Mouse (Mus musculus) forelimb bud, embryonic 11.5 days (tissue): Measurements from ENCODE around the gene Tbc1d9.

Experiments used
- DNase-seq: peaks from one replicate; pipeline ENCODE4 v3.0.0-alpha.2; 2012; ENCODE audit warnings: low read depth, low spot score

Tbc1d9 gene

GRCm38 (mm10) chr8:83178228-83178742, 13.1 kb downstream of the Tbc1d9 start:
- DNase-seq: no peak

DNA sequence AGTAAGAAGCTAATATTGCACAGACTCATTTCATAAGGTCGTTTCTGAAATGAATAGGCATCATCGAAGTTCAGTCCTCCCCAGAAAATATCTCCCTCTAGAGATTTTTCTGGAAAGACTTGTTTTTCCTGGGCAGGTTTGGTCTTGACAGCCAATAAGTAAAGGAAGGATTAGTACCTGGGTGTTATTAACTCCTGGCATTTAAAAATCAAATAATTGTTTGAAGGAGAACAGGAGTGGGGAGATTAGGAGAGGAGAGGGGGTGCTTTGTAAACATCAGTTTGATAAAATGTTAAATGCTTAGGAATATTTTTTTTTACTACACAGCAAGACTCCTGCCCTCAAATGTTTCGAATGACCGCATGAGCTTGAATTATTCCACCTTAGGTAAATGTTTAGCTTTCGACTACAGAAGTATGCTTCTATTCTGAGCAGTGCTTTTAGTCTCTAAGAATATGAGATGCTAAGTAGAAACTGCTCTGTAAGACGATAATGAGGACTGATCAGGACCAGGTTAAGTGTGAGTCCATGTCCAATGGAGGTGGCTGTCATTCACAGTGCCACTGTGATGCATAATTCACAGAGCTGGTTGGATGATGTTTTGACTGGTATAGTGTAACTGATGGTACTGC, 16.8 kb downstream of the Tbc1d9 start:
- no peak for DNase-seq

DNA sequence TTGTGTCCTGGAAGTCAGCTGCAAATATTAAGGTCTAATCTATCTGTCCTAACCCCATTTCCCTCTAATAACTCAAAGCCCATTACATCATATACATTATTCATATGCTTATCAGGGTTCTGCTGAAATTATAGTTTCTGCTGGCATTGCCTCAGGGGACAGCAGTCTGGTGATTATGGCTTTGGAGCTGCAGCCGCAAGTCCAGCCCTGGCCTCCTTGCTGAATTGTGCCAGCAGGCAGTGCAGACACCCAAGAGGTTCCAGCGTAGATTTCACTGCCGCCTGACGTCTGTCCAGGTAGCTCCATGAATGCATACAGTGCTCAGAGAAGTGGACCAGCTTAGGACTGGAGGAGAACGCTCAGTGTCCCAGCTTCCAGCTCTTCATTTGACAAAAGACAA, 17.6 kb downstream of the Tbc1d9 start:
- DNase-seq: no peak

- DNase-seq: no peak
Measured at GRCm38 (mm10) chr8:83186376-83186775, 21.2 kb downstream of the Tbc1d9 start.

DNA sequence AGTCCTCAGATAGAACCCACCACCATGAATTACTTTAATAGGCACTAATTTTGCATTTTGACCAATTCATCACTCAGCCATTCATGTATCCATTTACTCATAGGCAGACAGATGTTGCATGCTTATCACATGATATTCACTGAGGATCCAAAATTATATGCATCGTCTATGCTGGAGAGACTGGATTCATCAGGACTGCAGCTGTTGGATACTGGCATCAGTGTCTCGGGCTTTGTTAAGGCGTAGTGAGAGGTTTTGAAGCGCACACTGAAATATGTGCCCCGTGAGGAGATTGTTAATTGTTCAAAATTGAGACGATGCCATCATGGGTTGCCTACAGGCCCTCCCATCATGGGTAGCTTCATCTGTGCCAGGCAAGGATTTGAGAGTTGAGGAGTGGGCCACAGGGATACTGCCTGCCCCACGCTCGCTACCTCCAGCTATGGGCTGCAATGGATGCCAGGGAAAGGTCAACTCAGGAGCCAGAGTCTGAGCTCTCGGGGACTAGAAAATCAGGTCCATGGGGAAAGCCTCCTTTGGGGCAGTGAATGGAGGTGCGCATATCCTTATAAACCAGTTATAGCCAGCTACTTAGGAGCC, 22.3 kb downstream of the Tbc1d9 start:
- DNase-seq: no peak

- DNase-seq: no peak
Measured at GRCm38 (mm10) chr8:83189538-83190095, 24.5 kb downstream of the Tbc1d9 start.

DNA sequence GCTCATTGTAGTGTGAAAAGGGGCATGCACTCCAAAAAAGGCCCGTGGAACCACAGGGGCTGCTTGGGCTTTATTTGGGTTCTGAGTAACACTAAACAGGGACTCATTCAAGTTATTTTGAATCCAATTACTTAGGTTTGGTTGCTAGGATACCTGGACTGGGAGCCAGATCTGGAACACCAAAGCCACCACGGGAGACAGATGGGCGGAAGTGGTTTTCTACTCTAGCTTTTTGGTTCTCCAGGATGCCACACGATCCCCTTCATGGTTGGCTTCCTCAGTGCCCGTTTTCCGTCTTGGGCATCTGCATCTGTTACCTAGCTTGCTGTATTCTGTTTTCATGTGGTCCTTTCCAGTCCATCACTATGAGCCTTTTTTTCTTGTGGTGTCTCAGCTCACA, 30.9 kb downstream of the Tbc1d9 start:
- no peak for DNase-seq

- no peak for DNase-seq
Measured at GRCm38 (mm10) chr8:83199715-83200114, 34.6 kb downstream of the Tbc1d9 start.

DNA sequence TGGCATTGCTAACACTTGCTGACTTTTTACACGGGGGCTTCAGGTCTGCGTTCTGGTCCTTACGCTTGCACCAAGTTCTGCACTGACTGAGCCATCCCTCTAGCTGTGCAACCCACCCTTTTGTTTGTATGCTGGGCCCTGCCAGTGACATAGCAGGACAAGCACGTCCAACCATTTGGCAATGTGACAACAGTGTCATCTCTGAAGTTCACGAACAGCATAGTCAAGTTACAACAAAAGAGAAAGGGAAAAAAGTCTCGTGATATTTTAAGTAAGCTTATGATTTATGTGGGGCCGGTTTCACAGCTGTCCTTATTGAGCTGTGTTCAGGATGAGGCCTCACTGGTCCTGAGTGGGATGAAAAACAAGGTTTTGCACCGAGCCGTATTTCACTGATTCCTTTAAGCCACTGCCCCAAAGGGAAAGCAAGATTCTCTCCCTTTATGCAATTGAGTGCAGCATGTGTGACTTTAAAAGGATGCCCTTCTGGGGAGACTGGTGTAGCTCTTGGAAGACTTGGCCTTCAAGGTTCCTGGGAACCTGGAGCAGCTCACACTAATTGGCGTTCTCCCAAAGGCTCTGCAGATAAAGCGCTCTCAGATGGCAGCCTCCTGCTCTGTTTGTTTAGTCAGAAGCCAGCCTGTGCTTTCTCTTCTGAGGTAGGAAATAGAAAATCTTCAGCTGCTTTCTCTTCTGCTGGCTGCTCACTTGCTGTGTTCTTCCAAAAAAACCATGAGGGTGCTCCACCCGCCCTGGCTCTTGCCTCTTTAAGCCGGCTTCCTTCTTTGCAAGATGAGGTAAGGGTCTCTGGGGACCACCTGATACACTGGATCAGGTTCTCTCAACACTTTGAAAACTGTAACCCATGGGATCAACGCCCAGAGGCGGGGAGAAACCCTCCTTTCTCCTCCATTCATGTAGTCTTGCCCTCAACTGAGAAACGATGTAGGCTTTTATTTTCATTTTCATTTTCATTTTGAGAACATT, 35.3 kb downstream of the Tbc1d9 start:
- no peak for DNase-seq

GRCm38 (mm10) chr8:83202946-83203345, 37.8 kb downstream of the Tbc1d9 start:
- DNase-seq: no peak

- no peak for DNase-seq
Measured at GRCm38 (mm10) chr8:83205907-83206306, 40.8 kb downstream of the Tbc1d9 start.

DNA sequence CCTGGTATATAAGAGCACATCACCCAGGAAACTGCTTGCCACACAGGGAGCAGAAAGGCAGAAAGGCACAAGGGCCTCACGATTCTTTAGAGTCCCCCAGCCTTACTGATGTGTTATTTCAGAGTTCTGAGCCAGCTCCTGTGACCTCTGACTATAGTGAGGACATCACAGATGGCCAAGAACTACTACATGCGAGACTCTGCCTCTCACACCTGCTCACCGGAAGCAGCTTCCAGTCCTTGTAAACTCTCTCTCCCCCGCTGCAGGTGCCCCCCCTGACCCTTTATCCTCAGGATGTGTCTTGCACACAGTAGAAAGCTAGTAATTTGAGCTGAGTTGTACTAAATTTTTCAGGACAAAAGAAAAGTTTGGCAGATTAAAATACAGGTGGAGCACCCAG, 44.4 kb downstream of the Tbc1d9 start:
- DNase-seq: no peak

GRCm38 (mm10) chr8:83210676-83211075, 45.5 kb downstream of the Tbc1d9 start:
- DNase-seq: no peak

DNA sequence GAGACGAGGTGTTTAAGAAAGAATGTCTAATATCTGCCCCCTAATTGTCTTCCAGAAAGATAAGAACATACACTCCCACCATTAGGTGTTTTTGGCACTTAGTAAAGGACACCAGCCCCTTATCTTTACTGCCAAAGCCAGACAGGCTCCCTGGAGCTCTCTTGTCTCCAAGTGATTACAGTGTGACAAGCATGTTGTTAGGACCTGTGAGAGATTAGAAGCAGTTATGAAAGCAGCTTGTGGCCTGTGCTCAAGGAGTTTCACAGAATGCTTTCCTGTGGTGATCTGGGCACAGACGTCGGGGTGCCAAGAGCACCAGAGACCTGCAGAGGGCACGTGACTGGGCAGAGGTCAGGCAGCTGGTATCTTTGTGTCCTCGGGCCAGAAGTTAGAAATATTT, 49.9 kb downstream of the Tbc1d9 start:
- no peak for DNase-seq

- no peak for DNase-seq
Measured at GRCm38 (mm10) chr8:83216520-83216919, 51.4 kb downstream of the Tbc1d9 start.

DNA sequence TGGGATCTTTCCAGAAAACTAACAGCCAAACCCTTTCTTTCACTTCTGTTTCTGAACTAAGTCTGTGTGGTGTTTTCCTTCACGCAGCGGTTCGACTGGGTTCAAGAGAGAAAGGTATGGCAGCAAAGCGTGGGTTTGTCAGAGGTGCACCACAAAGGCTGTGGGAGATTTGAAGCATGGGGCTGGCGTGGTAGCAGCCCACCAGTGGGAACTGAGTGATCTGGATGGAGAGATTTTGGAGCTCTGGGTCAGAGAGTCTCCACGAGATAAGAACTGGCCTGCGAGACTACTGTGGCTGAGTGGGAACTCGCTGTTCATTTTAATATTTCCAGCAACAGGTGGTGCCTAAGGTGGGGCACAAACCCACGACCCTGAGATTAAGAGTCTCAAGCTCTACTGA, 52.0 kb downstream of the Tbc1d9 start:
- no peak for DNase-seq

DNA sequence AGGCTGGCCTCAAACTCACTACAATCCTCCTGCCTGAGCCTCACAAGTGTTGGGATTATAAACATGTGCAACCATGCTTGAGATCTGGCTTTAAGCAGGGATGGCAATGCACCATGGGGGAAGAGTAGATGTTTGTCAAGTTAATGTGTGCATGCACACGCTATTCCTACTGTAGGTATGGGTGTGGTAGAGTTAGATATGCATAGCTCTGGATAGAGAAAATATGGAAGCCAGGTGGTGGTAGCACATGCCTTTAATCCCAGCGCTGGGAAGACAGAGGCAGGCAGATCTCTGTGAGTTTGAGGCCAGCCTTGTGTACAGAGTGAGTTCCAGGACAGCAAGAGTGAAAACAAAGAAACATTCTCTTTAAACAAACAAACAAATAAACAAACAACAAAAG, 52.7 kb downstream of the Tbc1d9 start:
- no peak for DNase-seq

- no peak for DNase-seq
Measured at GRCm38 (mm10) chr8:83219392-83219791, 54.2 kb downstream of the Tbc1d9 start.

DNA sequence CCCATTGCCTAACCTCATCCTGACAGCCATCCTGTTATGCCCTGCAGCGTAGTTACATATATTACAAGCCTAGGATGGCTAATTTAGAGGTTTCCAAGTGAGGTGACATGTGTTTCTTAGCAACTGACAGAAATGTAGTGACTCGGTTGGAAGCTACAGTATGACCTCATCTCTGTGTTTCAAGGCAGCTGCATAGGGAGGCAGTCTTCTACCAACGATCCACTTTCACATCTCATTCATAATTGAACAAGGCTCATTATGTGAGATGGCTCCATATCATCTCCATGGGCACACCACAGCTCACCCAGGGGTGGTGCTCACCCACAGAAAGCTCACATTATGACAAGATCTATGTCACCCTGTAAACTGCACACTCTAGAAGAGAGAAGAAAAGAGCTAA, 55.6 kb downstream of the Tbc1d9 start:
- DNase-seq: no peak

GRCm38 (mm10) chr8:83224754-83225416, 59.7 kb downstream of the Tbc1d9 start:
- no peak for DNase-seq

GRCm38 (mm10) chr8:83225598-83225997, 60.4 kb downstream of the Tbc1d9 start:
- DNase-seq: no peak
